Mouse (Mus musculus) adipocyte (in vitro differentiated cells): ENCODE data around the gene H2-DMb2.
"Not testable (repeated sequence)": the region's sequence is repeated elsewhere in the genome, so short reads cannot be mapped to it uniquely, and the experiment has no call there.

ENCODE experiments used
- DNase-seq: peaks from one replicate; pipeline ENCODE4 v3.0.0-alpha.2; 2016; ENCODE audit warnings: low spot score

Gene H2-DMb2

GRCm38 (mm10) chr17:34135297-34136224 lies 7.5 kb upstream of the H2-DMb2 start:
- peak; percentile 99 for DNase-seq

GRCm38 (mm10) chr17:34137601-34138000 lies 5.5 kb upstream of the H2-DMb2 start:
- DNase-seq, result no peak

- no peak for DNase-seq
Measured at GRCm38 (mm10) chr17:34138655-34139054, 4.5 kb upstream of the H2-DMb2 start.

- no peak for DNase-seq
Measured at GRCm38 (mm10) chr17:34139416-34139815, 3.7 kb upstream of the H2-DMb2 start.

- no peak for DNase-seq
Measured at GRCm38 (mm10) chr17:34140240-34140639, 2.9 kb upstream of the H2-DMb2 start.

GRCm38 (mm10) chr17:34141448-34141847 lies 1.7 kb upstream of the H2-DMb2 start:
- no peak for DNase-seq

GRCm38 (mm10) chr17:34142456-34143010 lies 574 bp upstream of the H2-DMb2 start:
- DNase-seq, result no peak

- no peak for DNase-seq
Measured at GRCm38 (mm10) chr17:34143461-34143860, 354 bp downstream of the H2-DMb2 start.

GRCm38 (mm10) chr17:34144221-34144620 lies 1.1 kb downstream of the H2-DMb2 start:
- DNase-seq, result not testable (repeated sequence)

GRCm38 (mm10) chr17:34144960-34145371 lies 1.9 kb downstream of the H2-DMb2 start:
- no peak for DNase-seq

GRCm38 (mm10) chr17:34152923-34153322 lies 9.8 kb downstream of the H2-DMb2 start, which contains the start of gene H2-DMb1:
Gene H2-DMb1, plus strand, starts transcription at chr17:34153072.
- peak; percentile 89 for DNase-seq

GRCm38 (mm10) chr17:34155534-34155933 lies 12.4 kb downstream of the H2-DMb2 start:
- DNase-seq, result no peak

- DNase-seq, result no peak
Measured at GRCm38 (mm10) chr17:34164202-34164895, 21.2 kb downstream of the H2-DMb2 start.

- no peak for DNase-seq
Measured at GRCm38 (mm10) chr17:34165033-34165730, 22.1 kb downstream of the H2-DMb2 start.

GRCm38 (mm10) chr17:34169279-34169678 lies 26.2 kb downstream of the H2-DMb2 start:
- peak; percentile 77 for DNase-seq

GRCm38 (mm10) chr17:34170487-34170876 lies 27.4 kb downstream of the H2-DMb2 start:
- no peak for DNase-seq

GRCm38 (mm10) chr17:34170877-34171498 lies 27.9 kb downstream of the H2-DMb2 start:
- DNase-seq, result peak; percentile 91

GRCm38 (mm10) chr17:34172528-34172927 lies 29.4 kb downstream of the H2-DMb2 start:
- no peak for DNase-seq

GRCm38 (mm10) chr17:34174075-34174474 lies 31.0 kb downstream of the H2-DMb2 start:
- no peak for DNase-seq

- no peak for DNase-seq
Measured at GRCm38 (mm10) chr17:34177179-34177578, 34.1 kb downstream of the H2-DMb2 start.

- no peak for DNase-seq
Measured at GRCm38 (mm10) chr17:34179019-34179418, 35.9 kb downstream of the H2-DMb2 start.
